Mouse (Mus musculus): ENCODE measurements at regions not wholly inside any gene's neighbourhood (a gene's known extent, or its start where the extent isn't known, plus 50 kb on each side); places are given as distances from the start of the nearest gene placed in this dataset.

DNA sequence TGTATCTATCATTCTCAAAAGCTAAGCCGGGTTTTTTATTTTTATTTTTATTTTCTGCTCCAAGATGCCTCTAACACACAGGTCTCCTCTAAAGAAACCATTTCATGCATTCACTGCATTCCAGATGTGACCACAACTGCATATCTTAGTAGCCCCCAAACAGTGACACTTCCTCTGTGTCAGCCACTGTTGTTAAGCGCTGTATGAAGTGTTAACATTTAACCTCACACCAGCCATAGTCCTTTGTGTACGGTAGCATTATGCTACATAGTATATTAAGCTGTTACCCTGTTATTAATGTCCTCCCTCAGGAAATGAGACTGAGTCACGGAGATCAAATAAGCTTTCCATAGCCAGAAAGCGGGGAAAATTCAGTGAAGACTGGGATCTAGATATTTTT lies 79.2 kb upstream of the Tnfsf11 start:
- TF ChIP-seq CTCF (IDR thresholded peaks at IDR 0.05; ENCODE audit: low read depth, low read length) (no peak), POLR2A (IDR thresholded peaks at IDR 0.05; ENCODE audit: extremely low read depth, insufficient read depth, low read length) (no peak)

Measured in liver, adult 2 months (tissue).